9 mouse cellular contexts compared by ENCODE assay signal in the genomic region with DNA sequence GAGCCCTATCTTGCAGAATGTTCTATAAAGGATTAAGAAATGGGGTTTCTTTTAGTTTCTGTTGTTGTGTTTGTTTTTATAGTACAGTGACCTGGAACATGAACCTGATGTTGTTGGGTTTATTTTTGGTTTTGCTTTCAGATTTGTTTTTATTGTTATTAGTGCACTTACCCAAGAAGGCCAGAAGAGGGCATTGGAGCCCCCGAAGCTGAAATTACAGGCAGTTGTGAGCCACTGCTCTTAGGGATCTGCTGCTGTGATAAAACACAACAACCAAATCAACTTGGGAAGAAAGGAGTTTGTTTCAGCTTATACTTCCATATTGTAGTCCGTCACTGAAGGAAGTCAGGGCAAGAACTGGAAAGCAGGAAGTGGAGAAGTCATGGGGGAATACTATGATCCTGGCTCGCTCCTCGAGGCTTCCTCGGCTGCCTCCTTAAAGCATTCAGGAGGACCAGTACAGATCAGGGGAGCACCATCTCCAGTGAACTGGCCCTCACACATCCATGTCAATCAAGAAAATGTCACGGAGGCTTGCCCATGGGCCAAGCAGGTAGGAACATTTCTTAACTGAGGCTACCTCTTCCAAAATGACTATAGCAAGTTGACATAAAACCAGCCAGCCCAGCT. TPM values are rescaled to one million over a fixed set of nuclear protein-coding genes. Genes with fewer than 3 reads are reported as not detected.
A peak's percentile ranks its signal among the peaks of the same experiment; 100 is the strongest.
DNase-seq lines count a peak whose midpoint lies in the region; ATAC-seq and TF ChIP-seq lines count a peak whose summit lies in the region.
"Had no signal": no experiment of that assay in that cellular context is flagged by ENCODE, and none has a peak within 500 bp of the region (broad histone marks: within the 10 kb centered on the region; RNA-seq: fewer than 3 reads in every experiment).

No protein-coding gene starts in this region.

- H3K36me3 ChIP-seq in liver, embryonic 11.5 days (ENCODE audit: control insufficient read depth, insufficient read depth, low read length), result no peaks in the 10 kb centered on the region
- H3K36me3 ChIP-seq in myocyte (ENCODE audit: control insufficient read depth, insufficient read depth), result no peaks in the 10 kb centered on the region
- H3K36me3 ChIP-seq: G1E had no signal

- TF ChIP-seq POLR2A in myocyte (IDR thresholded peaks at IDR 0.05; ENCODE audit: insufficient read length, low read depth), result no peak

- H3K4me2 ChIP-seq in liver, embryonic 11.5 days, result no peak overlapping the region
- peak overlapping the region; percentile 43 for H3K4me2 ChIP-seq in myocyte (ENCODE audit: low read depth)

- no peak overlapping the region for H3K9ac ChIP-seq in liver, embryonic 11.5 days (ENCODE audit: low read depth, low read length)

- no peaks in the 10 kb centered on the region for H3K79me2 ChIP-seq in myocyte (ENCODE audit: control insufficient read depth, insufficient read depth)

- ATAC-seq in liver, embryonic 11.5 days (replicated peaks; ENCODE audit: low FRiP score), result no peak
- peak; percentile 57 to 68; a peak in 3 of 4 replicates for ATAC-seq in hematopoietic stem cell, adult 5-6 weeks (replicated peaks in 1 of 2; ENCODE audit: insufficient read depth in 1 of 2, low FRiP score in 2 of 2, low TSS enrichment in 1 of 2, low read depth in 1 of 2, poor library complexity in 2 of 2, severe bottlenecking in 2 of 2)

- H3K4me1 ChIP-seq in liver, embryonic 11.5 days (replicated peaks; ENCODE audit: control insufficient read depth, insufficient read depth, low read length), result no peaks in the 10 kb centered on the region

- H3K27ac ChIP-seq in liver, embryonic 11.5 days (ENCODE audit: low read depth, low read length), result no peak overlapping the region

- WGBS in liver, embryonic 11.5 days, result 49% methylated on average over 6 of the region's 6 CpGs

- H3K4me3 ChIP-seq in liver, embryonic 11.5 days (ENCODE audit: low read depth, low read length), result no peak overlapping the region
- H3K4me3 ChIP-seq in myocyte, result no peak overlapping the region

- no peaks in the 10 kb centered on the region for H3K27me3 ChIP-seq in liver, embryonic 11.5 days (replicated peaks; ENCODE audit: control insufficient read depth, insufficient read depth, low read length)
- H3K27me3 ChIP-seq in myocyte (ENCODE audit: control insufficient read depth, insufficient read depth, insufficient read length), result no peaks in the 10 kb centered on the region

- DNase-seq in adrenal gland, postnatal 10 days, result peak; percentile 29
- no peak for DNase-seq in adrenal gland, postnatal 4 days (ENCODE audit: low spot score in 2 of 2)
- DNase-seq in liver, result peak; percentile 7
- DNase-seq in liver, embryonic 11.5 days (ENCODE audit: low spot score), result no peak
- DNase-seq in cerebellum, postnatal 25 days, result peak; percentile 18 to 44
- DNase-seq in right cerebral cortex, postnatal 4 days, result no peak

- H3ac ChIP-seq in myocyte (ENCODE audit: control insufficient read depth, insufficient read length), result no peak overlapping the region

- no peaks in the 10 kb centered on the region for H3K9me3 ChIP-seq in liver, embryonic 11.5 days (ENCODE audit: control insufficient read depth, low read length)

TF ChIP-seq in myocyte, 11 proteins besides CTCF, POLR2A, EP300 and RAD21:
- no peak for TF ChIP-seq SRF (IDR thresholded peaks at IDR 0.05; ENCODE audit: control insufficient read depth, insufficient read length, low read depth)
- TF ChIP-seq TCF3 (IDR thresholded peaks at IDR 0.05; ENCODE audit: insufficient read length, low read depth), result no peak
- TF ChIP-seq MYOD1 (IDR thresholded peaks at IDR 0.05; ENCODE audit: control insufficient read depth in 1 of 3, insufficient read length in 2 of 3, low read depth in 2 of 3), result no peak
- TF ChIP-seq POLR2AphosphoS2 (IDR thresholded peaks at IDR 0.05; ENCODE audit: insufficient read length, low read depth), result no peak
- TF ChIP-seq REST (IDR thresholded peaks at IDR 0.05; ENCODE audit: insufficient read depth, insufficient read length), result no peak
- no peak for TF ChIP-seq E2F4 (IDR thresholded peaks at IDR 0.05; ENCODE audit: insufficient read depth)
- no peak for TF ChIP-seq MAX (IDR thresholded peaks at IDR 0.05; ENCODE audit: low read depth)
- no peak for TF ChIP-seq USF1 (IDR thresholded peaks at IDR 0.05; ENCODE audit: low read depth)
- no peak for TF ChIP-seq CEBPB (IDR thresholded peaks at IDR 0.05; ENCODE audit: insufficient read depth, poor library complexity, severe bottlenecking)
- TF ChIP-seq MYOG (IDR thresholded peaks at IDR 0.05; ENCODE audit: control insufficient read depth in 1 of 3, insufficient read depth in 1 of 3, insufficient read length in 2 of 3, low read depth in 2 of 3), result no peak
- TF ChIP-seq TCF12 (IDR thresholded peaks at IDR 0.05; ENCODE audit: insufficient read depth, poor library complexity, severe bottlenecking), result no peak

RNA-seq across cellular contexts. Expression of gene Enpp5, which starts 2.4 kb away (rescaled TPM):
- 10 to 100 TPM; 20.7 to 25.3 TPM for total RNA-seq in adrenal gland, postnatal 10 days (2021)
- total RNA-seq in adrenal gland, postnatal 4 days (2021), result 10 to 100 TPM; 35.8 to 37.7 TPM
- polyA plus RNA-seq in liver, embryonic 11.5 days (2014; fragmentation: Nextera tagmentation; extraction: Ambion mirVana), result 5.9 and 6.2 TPM in 2 replicates
- total RNA-seq in hematopoietic stem cell, adult 5-6 weeks (2017), result 29.9 and 34.1 TPM in 2 replicates
- 0.34 TPM for polyA plus RNA-seq in myocyte (2012; fragmentation: generic; extraction: Trizol)
- polyA plus RNA-seq: G1E had no signal

RNA-seq across cellular contexts. Expression of gene Enpp4, which starts 29.4 kb away (rescaled TPM):
- total RNA-seq in adrenal gland, postnatal 10 days (2021), result 10 to 100 TPM; 10.0 to 10.7 TPM
- total RNA-seq in adrenal gland, postnatal 4 days (2021), result 1 to 10 TPM; 9.7 to 9.8 TPM
- polyA plus RNA-seq in liver, embryonic 11.5 days (2014; fragmentation: Nextera tagmentation; extraction: Ambion mirVana), result 7.5 and 9.2 TPM in 2 replicates
- total RNA-seq in hematopoietic stem cell, adult 5-6 weeks (2017), result 17.0 and 19.5 TPM in 2 replicates
- polyA plus RNA-seq in myocyte (2012; fragmentation: generic; extraction: Trizol), result 2.9 TPM
- polyA plus RNA-seq: G1E had no signal

Comparison
In these comparisons a context has a peak if more than half of its experiments do, and no peak if none do; other contexts are left out.
1. DNase-seq: peak in adrenal gland, postnatal 10 days (single experiment), liver (single experiment) and cerebellum, postnatal 25 days (2 of 2); none in adrenal gland, postnatal 4 days (0 of 2), liver, embryonic 11.5 days (single experiment) and right cerebral cortex, postnatal 4 days (single experiment).